Mouse (Mus musculus) lung, embryonic 14.5 days (tissue): ENCODE measurements at regions not wholly inside any gene's neighbourhood (a gene's known extent, or its start where the extent isn't known, plus 50 kb on each side); places are given as distances from the start of the nearest gene placed in this dataset.

Experiments
- ATAC-seq: fragments of 200-750 bp; cut with Nextera tagmentation; 2 replicates; pipeline ENCODE4 v1.8.0; 2017; ENCODE audit warnings: mild to moderate bottlenecking, moderate TSS enrichment, moderate library complexity; ENCODE audit not compliant: insufficient read depth
- DNase-seq: peaks from one replicate; pipeline ENCODE4 v3.0.0-alpha.2; 2015
- H3K27ac ChIP-seq: fragments of 300-500 bp; sonication (generic); 2 replicates; pipeline ENCODE4 v1.5.1; 2014; ENCODE audit warnings: low read depth, mild to moderate bottlenecking, moderate library complexity
- H3K27me3 ChIP-seq: fragments of 300-500 bp; sonication (generic); 2 replicates; pipeline ENCODE4 v1.6.1; 2014; ENCODE audit warnings: low read length, control low read depth; ENCODE audit not compliant: insufficient read depth
- H3K36me3 ChIP-seq: fragments of 300-500 bp; sonication (generic); 2 replicates; pipeline ENCODE4 v1.6.1; 2014; ENCODE audit warnings: control low read depth; ENCODE audit not compliant: insufficient read depth
- H3K4me1 ChIP-seq: fragments of 300-500 bp; sonication (generic); 2 replicates; pipeline ENCODE4 v1.6.1; 2014; ENCODE audit warnings: antibody characterized with exemption, control low read depth; ENCODE audit not compliant: insufficient read depth
- H3K4me2 ChIP-seq: fragments of 300-500 bp; sonication (generic); 2 replicates; pipeline ENCODE4 v1.6.1; 2014; ENCODE audit warnings: mild to moderate bottlenecking
- H3K4me3 ChIP-seq: fragments of 300-500 bp; sonication (generic); 2 replicates; pipeline ENCODE4 v1.5.1; 2014; ENCODE audit warnings: low read depth, low read length
- H3K9ac ChIP-seq: fragments of 300-500 bp; sonication (generic); 2 replicates; pipeline ENCODE4 v1.6.1; 2014
- H3K9me3 ChIP-seq: fragments of 300-500 bp; sonication (generic); 2 replicates; pipeline ENCODE4 v1.6.1; 2016; ENCODE audit warnings: low read depth, low read length, control low read depth
- CTCF ChIP-seq: IDR thresholded peaks from 2 replicates; pipeline ENCODE4 v1.5.1; 2016; ENCODE audit warnings: antibody characterized with exemption, low read depth
- WGBS: fragments of 180-500 bp; shearing (Covaris S2); extraction: QIAGEN DNeasy Blood & Tissue Kit; methylation state at CpG from one replicate; pipeline ENCODE4 v1.1.7; 2014; 5-methylcytosine and 5-hydroxymethylcytosine counted together

GRCm38 (mm10) chr7:136433699-136434098, 460.7 kb upstream of the Mgmt start:
- H3K36me3 ChIP-seq = no peaks in the 10 kb centered on the region
- no peak overlapping the region for H3K9ac ChIP-seq
- H3K27me3 ChIP-seq = 0 out of 2 replicates have a peak, but pooled peaks cover 2% of the 10 kb centered on the region
- no peak overlapping the region for H3K27ac ChIP-seq
- no peaks in the 10 kb centered on the region for H3K4me1 ChIP-seq
- DNase-seq (no peak), ATAC-seq (no peak)
- H3K4me3 ChIP-seq = no peak overlapping the region
- H3K9me3 ChIP-seq = no peaks in the 10 kb centered on the region
- no peak for TF ChIP-seq CTCF
- H3K4me2 ChIP-seq = no peak overlapping the region
- 70% methylated on average over 3 of the region's 3 CpGs for WGBS

DNA sequence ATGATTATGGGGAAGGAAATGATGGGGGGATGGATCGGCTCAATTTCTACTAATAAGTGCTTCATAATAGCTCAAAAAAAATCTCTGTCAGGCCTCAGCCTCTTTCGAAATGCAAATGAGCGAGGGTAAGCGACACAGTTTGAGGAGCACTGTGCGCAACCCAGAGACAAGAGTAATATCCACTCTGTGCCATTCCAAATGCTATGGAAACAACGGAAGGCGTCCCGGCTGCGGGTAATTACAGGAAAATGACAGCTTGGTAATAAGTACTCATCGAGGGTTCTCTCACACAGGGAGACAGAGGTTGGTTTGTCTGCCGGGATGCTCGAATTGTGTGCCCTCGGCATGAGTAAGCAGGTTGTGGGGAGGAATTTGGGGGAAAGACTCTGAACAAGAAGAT, 459.9 kb upstream of the Mgmt start:
- Histone ChIP-seq H3K4me1 (no peaks in the 10 kb centered on the region), H3K36me3 (no peaks in the 10 kb centered on the region), H3K9ac (no peak overlapping the region), H3K4me2 (no peak overlapping the region), H3K27ac (no peak overlapping the region), H3K9me3 (no peaks in the 10 kb centered on the region), H3K4me3 (no peak overlapping the region), H3K27me3 (0 out of 2 replicates have a peak, but pooled peaks cover 2% of the 10 kb centered on the region)
- WGBS = 89% methylated on average over 13 of the region's 13 CpGs
- TF ChIP-seq CTCF = no peak
- ATAC-seq (no peak), DNase-seq (no peak)

DNA sequence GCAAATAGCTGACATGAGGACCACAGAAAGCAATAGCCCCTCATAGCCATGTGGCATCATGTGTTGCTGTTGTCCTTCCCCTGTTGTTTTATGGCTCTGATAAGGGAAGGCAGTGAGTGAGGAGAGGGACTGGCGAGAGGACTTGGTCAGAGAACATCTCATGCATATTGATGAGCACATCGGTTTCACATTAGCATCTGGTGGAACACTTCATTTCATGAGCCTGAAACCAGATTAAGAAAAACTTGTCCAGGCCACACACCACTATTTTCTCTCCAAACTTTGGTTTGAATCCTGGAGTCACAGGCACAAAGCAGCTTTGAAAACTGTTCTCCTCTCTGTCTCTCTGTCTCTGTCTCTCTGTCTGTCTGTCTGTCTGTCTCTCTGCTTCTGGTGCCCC, 451.0 kb upstream of the Mgmt start:
- Histone ChIP-seq H3K27me3 (no peaks in the 10 kb centered on the region), H3K36me3 (no peaks in the 10 kb centered on the region), H3K4me1 (no peaks in the 10 kb centered on the region), H3K4me2 (no peak overlapping the region), H3K9me3 (no peaks in the 10 kb centered on the region), H3K9ac (no peak overlapping the region), H3K27ac (no peak overlapping the region), H3K4me3 (no peak overlapping the region)
- ATAC-seq = no peak
- no peak for DNase-seq
- TF ChIP-seq CTCF = no peak
- WGBS = 80% methylated on average over 2 of the region's 2 CpGs

DNA sequence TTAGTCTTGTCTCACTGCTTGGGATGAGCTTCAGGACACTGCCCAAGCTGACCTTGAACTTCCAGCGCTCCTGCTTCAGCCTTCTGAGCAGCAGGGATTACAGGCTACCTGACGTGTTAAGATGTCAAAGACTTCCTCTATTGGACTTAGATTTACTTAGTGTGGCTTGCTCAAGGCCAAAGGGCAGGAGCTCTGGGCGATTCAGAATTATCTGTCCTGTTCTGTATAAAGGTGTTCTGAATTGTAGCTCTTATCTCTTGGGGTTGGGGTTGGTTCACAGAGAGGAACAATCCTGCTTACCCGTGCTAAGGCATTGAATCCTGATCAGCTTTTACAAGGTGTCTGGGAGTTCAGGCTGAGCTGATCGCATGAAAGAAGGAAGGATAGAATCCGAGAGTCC, 449.3 kb upstream of the Mgmt start:
- no peak overlapping the region for H3K4me3 ChIP-seq
- no peak for ATAC-seq
- no peak overlapping the region for H3K4me2 ChIP-seq
- no peak for DNase-seq
- H3K36me3 ChIP-seq = no peaks in the 10 kb centered on the region
- no peaks in the 10 kb centered on the region for H3K27me3 ChIP-seq
- H3K9me3 ChIP-seq = no peaks in the 10 kb centered on the region
- no peak overlapping the region for H3K9ac ChIP-seq
- H3K27ac ChIP-seq = no peak overlapping the region
- TF ChIP-seq CTCF = no peak
- whole genome bisulfite sequencing = 64% methylated on average over 6 of the region's 6 CpGs
- H3K4me1 ChIP-seq = no peaks in the 10 kb centered on the region

GRCm38 (mm10) chr7:136449286-136449685, 445.1 kb upstream of the Mgmt start:
- Histone ChIP-seq H3K9me3 (no peaks in the 10 kb centered on the region), H3K27ac (no peak overlapping the region), H3K4me1 (no peaks in the 10 kb centered on the region), H3K36me3 (no peaks in the 10 kb centered on the region), H3K27me3 (no peaks in the 10 kb centered on the region), H3K9ac (no peak overlapping the region), H3K4me2 (no peak overlapping the region), H3K4me3 (no peak overlapping the region)
- no peak for ATAC-seq
- peak; percentile 17 for DNase-seq
- no peak for TF ChIP-seq CTCF
- WGBS = 96% methylated on average over 1 of the region's 1 CpGs

DNA sequence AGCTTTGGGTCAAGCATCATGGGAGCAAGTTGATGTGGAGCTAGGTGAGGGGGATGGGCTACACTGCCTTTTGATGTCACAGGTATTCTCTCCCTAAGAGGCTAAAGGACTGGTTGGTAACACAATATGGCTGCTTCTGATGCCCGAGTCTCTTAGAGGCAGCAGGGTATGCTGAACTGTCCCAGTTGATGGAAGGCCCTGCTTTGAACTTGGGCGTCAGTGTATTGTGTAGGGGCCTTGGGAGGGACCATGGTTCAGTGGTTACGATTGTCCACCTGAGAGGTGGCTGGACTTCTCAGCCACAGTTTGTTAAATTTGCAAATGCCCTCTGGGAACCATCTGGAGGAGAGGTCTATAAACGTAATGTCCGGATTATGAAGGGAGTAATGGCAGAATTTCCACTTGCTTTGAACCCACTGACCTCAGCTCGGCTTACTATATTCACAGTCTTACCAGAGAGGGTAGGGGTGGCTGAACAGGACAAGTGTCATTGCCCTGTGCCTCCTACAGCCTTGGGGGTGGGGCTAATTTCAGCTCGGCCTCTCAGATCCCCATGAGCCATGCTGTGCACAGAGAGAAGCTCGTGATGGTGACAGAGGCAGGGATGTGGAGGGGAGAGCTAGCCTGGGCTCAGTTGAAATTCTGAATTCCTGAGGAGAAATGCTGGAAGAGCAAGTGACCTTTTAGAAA, 442.6 kb upstream of the Mgmt start:
- WGBS = 71% methylated on average over 8 of the region's 8 CpGs
- no peak for TF ChIP-seq CTCF
- Histone ChIP-seq H3K4me2 (no peak overlapping the region), H3K27ac (no peak overlapping the region), H3K4me3 (no peak overlapping the region), H3K9me3 (no peaks in the 10 kb centered on the region), H3K4me1 (no peaks in the 10 kb centered on the region), H3K9ac (no peak overlapping the region), H3K27me3 (no peaks in the 10 kb centered on the region; the same call in 1 of the 2 replicates), H3K36me3 (no peaks in the 10 kb centered on the region)
- ATAC-seq (no peak), DNase-seq (no peak)

DNA sequence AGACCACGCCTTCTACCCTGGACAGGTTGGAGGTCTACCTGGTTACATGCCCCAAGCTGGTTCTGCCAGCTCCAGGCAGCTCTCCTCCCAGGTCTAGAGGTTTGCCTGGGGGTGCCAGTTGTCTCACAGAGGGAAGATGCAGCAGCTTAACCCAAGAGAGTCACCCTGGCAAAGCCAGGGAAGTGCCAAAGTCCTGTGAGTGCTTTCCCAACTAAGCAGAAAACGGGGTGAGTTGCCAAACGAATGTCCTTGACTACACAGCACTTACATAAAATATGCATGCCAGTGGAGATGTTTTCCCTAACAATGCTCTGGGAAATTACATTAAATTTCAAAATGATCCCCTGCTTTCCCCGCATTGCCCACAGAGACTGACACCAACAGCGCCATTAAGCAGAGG, 441.9 kb upstream of the Mgmt start:
- no peaks in the 10 kb centered on the region for H3K36me3 ChIP-seq
- no peaks in the 10 kb centered on the region for H3K4me1 ChIP-seq
- no peak for TF ChIP-seq CTCF

More for the DNA sequence above, 441.9 kb upstream of the Mgmt start:
- ATAC-seq = no peak
- WGBS = 82% methylated on average over 5 of the region's 5 CpGs
- H3K4me3 ChIP-seq = no peak overlapping the region
- no peak overlapping the region for H3K27ac ChIP-seq
- no peak for DNase-seq
- H3K9ac ChIP-seq = no peak overlapping the region
- H3K4me2 ChIP-seq = no peak overlapping the region
- no peaks in the 10 kb centered on the region; the same call in 1 of the 2 replicates for H3K27me3 ChIP-seq
- H3K9me3 ChIP-seq = no peaks in the 10 kb centered on the region
